Mouse (Mus musculus) ES-Bruce4 (cell line): ENCODE measurements around the gene Nr2c2.

Experiments
- CTCF ChIP-seq: IDR thresholded peaks from one replicate; pipeline ENCODE4 v1.8.1; 2011; ENCODE audit warnings: low read depth, low read length
- EP300 ChIP-seq: IDR thresholded peaks from 2 replicates; pipeline ENCODE4 v1.6.1; 2011; ENCODE audit warnings: low read depth, low read length; ENCODE audit not compliant: insufficient read depth
- POLR2A ChIP-seq: IDR thresholded peaks from one replicate; pipeline ENCODE4 v1.8.1; 2011; ENCODE audit warnings: low read length; ENCODE audit not compliant: insufficient read depth

DNA sequence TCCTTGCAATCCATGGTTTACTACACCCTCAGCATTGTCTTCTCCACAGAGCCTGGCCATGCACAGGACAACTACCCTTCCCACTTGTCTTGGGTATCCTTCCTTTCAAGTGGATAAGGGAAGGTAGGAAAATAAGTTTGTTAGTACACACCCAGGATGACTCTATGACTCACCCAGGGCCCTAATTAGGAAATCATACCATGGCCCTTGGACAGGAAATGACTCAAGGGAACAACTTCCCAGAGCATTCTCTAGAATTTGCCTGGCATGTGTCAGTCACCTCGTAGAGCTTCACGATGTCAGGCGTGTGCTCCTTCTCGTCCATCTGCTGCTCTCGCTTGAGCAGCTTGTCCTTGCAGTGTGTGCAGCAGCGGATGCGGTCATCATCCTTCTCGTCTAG, 108.2 kb downstream of the Nr2c2 start:
- no peak for TF ChIP-seq EP300
- TF ChIP-seq CTCF, result no peak
- no peak for TF ChIP-seq POLR2A
